Mouse (Mus musculus): ENCODE measurements around the gene Herc1. TPM values are rescaled to one million over a fixed set of nuclear protein-coding genes. Genes with fewer than 3 reads are reported as not detected.
"Not testable (repeated sequence)": the region's sequence is repeated elsewhere in the genome, so short reads cannot be mapped to it uniquely, and the experiment has no call there.

Gene Herc1
- polyA plus RNA-seq, 1 experiment: 3.2 TPM

- no peaks in the 10 kb centered on the region for H3K9me3 ChIP-seq
- no peaks in the 10 kb centered on the region for H3K27me3 ChIP-seq (replicated peaks)
- TF ChIP-seq GATA1 (IDR thresholded peaks at IDR 0.05; ENCODE audit: borderline replicate concordance, low read length): no peak
- TF ChIP-seq FLI1 (IDR thresholded peaks at IDR 0.05; ENCODE audit: low read length): no peak
- peaks cover 45% of the 10 kb centered on the region for H3K36me3 ChIP-seq (replicated peaks; ENCODE audit: low read length)
- peaks cover 64% of the 10 kb centered on the region for H3K4me1 ChIP-seq
- H3K4me3 ChIP-seq (replicated peaks): no peak overlapping the region
Measured at GRCm38 (mm10) chr9:66370847-66371246, 20.6 kb downstream of the Herc1 start.

- Histone ChIP-seq H3K4me3 (replicated peaks) (no peak overlapping the region), H3K4me1 (peaks cover 56% of the 10 kb centered on the region), H3K9me3 (no peaks in the 10 kb centered on the region), H3K27me3 (replicated peaks) (no peaks in the 10 kb centered on the region), H3K36me3 (replicated peaks; ENCODE audit: low read length) (peaks cover 69% of the 10 kb centered on the region)
- TF ChIP-seq GATA1 (IDR thresholded peaks at IDR 0.05; ENCODE audit: borderline replicate concordance, low read length): no peak
- TF ChIP-seq FLI1 (IDR thresholded peaks at IDR 0.05; ENCODE audit: low read length): no peak
Measured at GRCm38 (mm10) chr9:66373432-66373831, 23.2 kb downstream of the Herc1 start.

GRCm38 (mm10) chr9:66374495-66375478, 24.5 kb downstream of the Herc1 start:
- Histone ChIP-seq H3K9me3 (no peaks in the 10 kb centered on the region), H3K36me3 (replicated peaks; ENCODE audit: low read length) (peaks cover 76% of the 10 kb centered on the region), H3K4me3 (replicated peaks) (peak overlapping the region; percentile 2), H3K27me3 (replicated peaks) (no peaks in the 10 kb centered on the region), H3K4me1 (peaks cover 43% of the 10 kb centered on the region)
- TF ChIP-seq FLI1 (IDR thresholded peaks at IDR 0.05; ENCODE audit: low read length) (no peak), GATA1 (IDR thresholded peaks at IDR 0.05; ENCODE audit: borderline replicate concordance, low read length) (no peak)

- Histone ChIP-seq H3K9me3 (no peaks in the 10 kb centered on the region), H3K4me3 (replicated peaks) (no peak overlapping the region), H3K4me1 (0 out of 2 replicates have a peak, but pooled peaks cover 3% of the 10 kb centered on the region), H3K36me3 (replicated peaks; ENCODE audit: low read length) (peaks cover 86% of the 10 kb centered on the region), H3K27me3 (replicated peaks) (no peaks in the 10 kb centered on the region)
- TF ChIP-seq FLI1 (IDR thresholded peaks at IDR 0.05; ENCODE audit: low read length) (no peak), GATA1 (IDR thresholded peaks at IDR 0.05; ENCODE audit: borderline replicate concordance, low read length) (no peak)
Measured at GRCm38 (mm10) chr9:66383417-66383816, 33.2 kb downstream of the Herc1 start.

- not testable (repeated sequence) for H3K27me3 ChIP-seq (replicated peaks); H3K4me3 ChIP-seq (replicated peaks); H3K9me3 ChIP-seq; H3K4me1 ChIP-seq
- peaks cover 90% of the 10 kb centered on the region for H3K36me3 ChIP-seq (replicated peaks; ENCODE audit: low read length)
Measured at GRCm38 (mm10) chr9:66390338-66390737, 40.1 kb downstream of the Herc1 start.

- TF ChIP-seq GATA1 (IDR thresholded peaks at IDR 0.05; ENCODE audit: borderline replicate concordance, low read length) (no peak), FLI1 (IDR thresholded peaks at IDR 0.05; ENCODE audit: low read length) (no peak)
- no peaks in the 10 kb centered on the region for H3K9me3 ChIP-seq
- H3K4me1 ChIP-seq: peaks cover 3% of the 10 kb centered on the region; the same call in 1 of the 2 replicates
- H3K27me3 ChIP-seq (replicated peaks): no peaks in the 10 kb centered on the region
- H3K36me3 ChIP-seq (replicated peaks; ENCODE audit: low read length): peaks cover 93% of the 10 kb centered on the region
- H3K4me3 ChIP-seq (replicated peaks): no peak overlapping the region
Measured at GRCm38 (mm10) chr9:66393304-66393703, 43.1 kb downstream of the Herc1 start.

GRCm38 (mm10) chr9:66423492-66423891, 73.2 kb downstream of the Herc1 start:
- Histone ChIP-seq H3K9me3 (no peaks in the 10 kb centered on the region), H3K4me3 (replicated peaks) (no peak overlapping the region), H3K36me3 (replicated peaks; ENCODE audit: low read length) (peaks cover 87% of the 10 kb centered on the region), H3K4me1 (no peaks in the 10 kb centered on the region), H3K27me3 (replicated peaks) (no peaks in the 10 kb centered on the region)
- no peak for TF ChIP-seq GATA1 (IDR thresholded peaks at IDR 0.05; ENCODE audit: borderline replicate concordance, low read length)

GRCm38 (mm10) chr9:66440007-66440406, 89.8 kb downstream of the Herc1 start:
- Histone ChIP-seq H3K4me3 (replicated peaks) (no peak overlapping the region), H3K9me3 (no peaks in the 10 kb centered on the region), H3K36me3 (replicated peaks; ENCODE audit: low read length) (peaks cover 98% of the 10 kb centered on the region), H3K4me1 (peaks cover 10% of the 10 kb centered on the region; the same call in 1 of the 2 replicates), H3K27me3 (replicated peaks) (no peaks in the 10 kb centered on the region)
- no peak for TF ChIP-seq GATA1 (IDR thresholded peaks at IDR 0.05; ENCODE audit: borderline replicate concordance, low read length)
- TF ChIP-seq FLI1 (IDR thresholded peaks at IDR 0.05; ENCODE audit: low read length): no peak

- no peak for TF ChIP-seq GATA1 (IDR thresholded peaks at IDR 0.05; ENCODE audit: borderline replicate concordance, low read length)
- TF ChIP-seq FLI1 (IDR thresholded peaks at IDR 0.05; ENCODE audit: low read length): no peak
- no peaks in the 10 kb centered on the region for H3K9me3 ChIP-seq
- H3K4me3 ChIP-seq (replicated peaks): no peak overlapping the region
- H3K36me3 ChIP-seq (replicated peaks; ENCODE audit: low read length): peaks cover 92% of the 10 kb centered on the region
- H3K27me3 ChIP-seq (replicated peaks): no peaks in the 10 kb centered on the region
- 0 out of 2 replicates have a peak, but pooled peaks cover 3% of the 10 kb centered on the region for H3K4me1 ChIP-seq
Measured at GRCm38 (mm10) chr9:66448253-66448652, 98.0 kb downstream of the Herc1 start.

GRCm38 (mm10) chr9:66465087-66465486, 114.8 kb downstream of the Herc1 start:
- H3K9me3 ChIP-seq: no peaks in the 10 kb centered on the region
- no peaks in the 10 kb centered on the region for H3K27me3 ChIP-seq (replicated peaks)
- H3K4me3 ChIP-seq (replicated peaks): no peak overlapping the region
- H3K36me3 ChIP-seq (replicated peaks; ENCODE audit: low read length): peaks cover 89% of the 10 kb centered on the region
- TF ChIP-seq GATA1 (IDR thresholded peaks at IDR 0.05; ENCODE audit: borderline replicate concordance, low read length) (no peak), FLI1 (IDR thresholded peaks at IDR 0.05; ENCODE audit: low read length) (no peak)
- no peaks in the 10 kb centered on the region for H3K4me1 ChIP-seq

Measured in megakaryocyte, embryonic 14.5 days (primary cell).